Mouse (Mus musculus): Measurements from ENCODE around the gene Tmco3. TPM values are rescaled to one million over a fixed set of nuclear protein-coding genes. Genes with fewer than 3 reads are reported as not detected.

Tmco3 gene
- total and polyA plus RNA-seq, 3 experiments, result 11.8 to 20.3 TPM; not detected in 1

- TF ChIP-seq TAL1 (IDR thresholded peaks at IDR 0.05; ENCODE audit: low read length), result peak; percentile 60
- TF ChIP-seq RCOR1 (IDR thresholded peaks at IDR 0.05; ENCODE audit: low read depth, low read length), result 0 out of 2 replicates have a peak, but pooled peaks have one; percentile 34
- 0 out of 2 replicates have a peak, but pooled peaks have one; percentile 26 for TF ChIP-seq GATA1 (IDR thresholded peaks at IDR 0.05; ENCODE audit: low read depth, low read length)
- no peak for TF ChIP-seq NRF1 (IDR thresholded peaks at IDR 0.05; ENCODE audit: insufficient read depth, low read depth, low read length, poor library complexity, severe bottlenecking)
- no peak for TF ChIP-seq BHLHE40 (IDR thresholded peaks at IDR 0.05; ENCODE audit: borderline replicate concordance, low read depth, low read length)
- TF ChIP-seq CHD2 (IDR thresholded peaks at IDR 0.05; ENCODE audit: low read length), result no peak
- no peak for TF ChIP-seq UBTF (IDR thresholded peaks at IDR 0.05; ENCODE audit: borderline replicate concordance, insufficient read depth, low read depth, low read length)
- TF ChIP-seq MAX (IDR thresholded peaks at IDR 0.05; ENCODE audit: low read length), result no peak
- 0 out of 2 replicates have a peak, but pooled peaks have one; percentile 12 for TF ChIP-seq ZMIZ1 (IDR thresholded peaks at IDR 0.05; ENCODE audit: low read depth, low read length)
- peak; percentile 62 for DNase-seq (ENCODE audit: low read depth, low spot score)
- Histone ChIP-seq H3K4me1 (ENCODE audit: control insufficient read depth in 1 of 2, insufficient read depth in 2 of 2, low read length in 2 of 2) (peaks cover 6 to 48% of the 10 kb centered on the region in 2 experiments), H3K9ac (ENCODE audit: control insufficient read depth, low read depth, low read length, poor library complexity, severe bottlenecking) (no peak overlapping the region), H3K27me3 (ENCODE audit: control insufficient read depth in 1 of 2, insufficient read depth in 2 of 2, low read length in 2 of 2) (no peaks in the 10 kb centered on the region), H3K79me2 (ENCODE audit: control insufficient read depth, insufficient read depth, low read length, poor library complexity) (peaks cover 86% of the 10 kb centered on the region), H3K27ac (ENCODE audit: control insufficient read depth, low read depth, low read length) (no peak overlapping the region), H3K9me3 (replicated peaks; ENCODE audit: insufficient read depth, low read length) (no peaks in the 10 kb centered on the region), H3K4me3 (ENCODE audit: control insufficient read depth in 1 of 2, insufficient read depth in 1 of 2, low read depth in 2 of 2, low read length in 2 of 2) (no peak overlapping the region), H3K36me3 (ENCODE audit: control insufficient read depth in 1 of 2, insufficient read depth in 2 of 2, low read length in 2 of 2) (peaks cover 28 to 46% of the 10 kb centered on the region in 2 experiments)
These were observed 55.1 kb downstream of the Tmco3 start for GRCm38 (mm10) chr8:13343134-13343533.

DNA sequence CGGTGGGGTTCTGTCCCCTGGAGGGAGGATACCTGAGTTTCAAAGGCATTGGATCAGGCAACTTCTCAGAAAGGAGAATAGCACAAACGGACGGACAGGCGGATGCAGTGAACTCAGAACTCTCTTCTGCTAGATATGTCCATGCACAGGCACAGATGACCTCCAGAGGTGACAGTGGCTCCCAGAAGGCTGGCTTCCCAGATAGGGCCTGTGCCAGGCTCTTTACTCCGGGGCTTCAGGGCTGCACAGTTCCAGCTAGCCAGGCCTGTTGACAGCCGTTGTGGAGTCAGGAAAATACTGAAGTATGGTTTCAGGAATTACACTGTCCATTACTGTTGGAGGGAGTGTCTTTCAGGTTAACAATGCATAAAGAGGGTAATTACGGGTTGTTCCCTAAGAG, 62.1 kb downstream of the Tmco3 start:
- Histone ChIP-seq H3K36me3 (ENCODE audit: control insufficient read depth in 1 of 2, insufficient read depth in 2 of 2, low read length in 2 of 2) (peaks cover 32 to 52% of the 10 kb centered on the region in 2 experiments), H3K27ac (ENCODE audit: control insufficient read depth, low read depth, low read length) (no peak overlapping the region), H3K4me1 (ENCODE audit: control insufficient read depth in 1 of 2, insufficient read depth in 2 of 2, low read length in 2 of 2) (peaks cover 11 to 48% of the 10 kb centered on the region in 2 experiments), H3K4me3 (ENCODE audit: control insufficient read depth in 1 of 2, insufficient read depth in 1 of 2, low read depth in 2 of 2, low read length in 2 of 2) (no peak overlapping the region), H3K9me3 (replicated peaks; ENCODE audit: insufficient read depth, low read length) (no peaks in the 10 kb centered on the region), H3K9ac (ENCODE audit: control insufficient read depth, low read depth, low read length, poor library complexity, severe bottlenecking) (no peak overlapping the region), H3K27me3 (ENCODE audit: control insufficient read depth in 1 of 2, insufficient read depth in 2 of 2, low read length in 2 of 2) (no peaks in the 10 kb centered on the region), H3K79me2 (ENCODE audit: control insufficient read depth, insufficient read depth, low read length, poor library complexity) (peaks cover 78% of the 10 kb centered on the region)
- TF ChIP-seq KAT2A (conservative IDR thresholded peaks at IDR 0.05; ENCODE audit: low read depth, low read length) (no peak), TCF12 (IDR thresholded peaks at IDR 0.05; ENCODE audit: low read depth, low read length) (no peak), RCOR1 (IDR thresholded peaks at IDR 0.05; ENCODE audit: low read depth, low read length) (no peak), E2F4 (IDR thresholded peaks at IDR 0.05; ENCODE audit: borderline replicate concordance, low read depth, low read length) (no peak), MXI1 (IDR thresholded peaks at IDR 0.05; ENCODE audit: low read depth, low read length) (no peak), ZC3H11A (IDR thresholded peaks at IDR 0.05; ENCODE audit: low read depth, low read length) (no peak), ZKSCAN1 (IDR thresholded peaks at IDR 0.05; ENCODE audit: low read depth, low read length) (no peak), TAL1 (IDR thresholded peaks at IDR 0.05; ENCODE audit: low read length) (no peak), SMC3 (IDR thresholded peaks at IDR 0.05; ENCODE audit: low read depth, low read length) (no peak), CHD1 (IDR thresholded peaks at IDR 0.05; ENCODE audit: low read depth, low read length) (no peak), BHLHE40 (IDR thresholded peaks at IDR 0.05; ENCODE audit: borderline replicate concordance, low read depth, low read length) (no peak), MEF2A (IDR thresholded peaks at IDR 0.05; ENCODE audit: extremely low read depth, insufficient replicate concordance, low read depth, low read length, poor library complexity, severe bottlenecking) (no peak)
- no peak for DNase-seq (ENCODE audit: low read depth, low spot score)
